Mouse (Mus musculus) limb, embryonic 15.5 days (tissue): ENCODE measurements around the gene Ptprn2. TPM values are rescaled to one million over a fixed set of nuclear protein-coding genes. Genes with fewer than 3 reads are reported as not detected.
A peak's percentile ranks its signal among the peaks of the same experiment; 100 is the strongest.

Source experiments
- ATAC-seq: fragments of 200-750 bp; cut with Nextera tagmentation; 2 replicates; pipeline ENCODE4 v1.8.0; 2017; ENCODE audit warnings: low read depth, moderate TSS enrichment; ENCODE audit not compliant: insufficient number of reproducible peaks, low FRiP score, low TSS enrichment
- H3K27ac ChIP-seq: fragments of 300-500 bp; sonication (generic); 2 replicates; pipeline ENCODE4 v1.5.1; 2015; ENCODE audit warnings: moderate library complexity, mild to moderate bottlenecking, inconsistent platforms
- H3K27me3 ChIP-seq: fragments of 300-500 bp; sonication (generic); 2 replicates; pipeline ENCODE4 v1.6.1; 2015; ENCODE audit warnings: inconsistent platforms
- H3K36me3 ChIP-seq: fragments of 300-500 bp; sonication (generic); 2 replicates; pipeline ENCODE4 v1.6.1; 2015; ENCODE audit warnings: inconsistent platforms
- H3K4me1 ChIP-seq: fragments of 300-500 bp; sonication (generic); 2 replicates; pipeline ENCODE4 v1.6.1; 2015; ENCODE audit warnings: inconsistent platforms
- H3K4me2 ChIP-seq: fragments of 300-500 bp; sonication (generic); 2 replicates; pipeline ENCODE4 v1.6.1; 2015; ENCODE audit warnings: mild to moderate bottlenecking, inconsistent platforms
- H3K4me3 ChIP-seq: fragments of 300-500 bp; sonication (generic); 2 replicates; pipeline ENCODE4 v1.5.1; 2015; ENCODE audit warnings: mild to moderate bottlenecking, inconsistent platforms
- H3K9ac ChIP-seq: fragments of 300-500 bp; sonication (generic); 2 replicates; pipeline ENCODE4 v1.6.1; 2015; ENCODE audit warnings: inconsistent platforms
- H3K9me3 ChIP-seq: fragments of 300-500 bp; sonication (generic); 2 replicates; pipeline ENCODE4 v1.6.1; 2016; ENCODE audit warnings: inconsistent platforms
- WGBS: fragments of 180-500 bp; shearing (Covaris S2); methylation state at CpG from one replicate; pipeline ENCODE4 v1.1.7; 2015; 5-methylcytosine and 5-hydroxymethylcytosine counted together
- polyA plus RNA-seq: library from polyadenylated mRNA; unstranded; fragments of >200 nt; fragmentation: Nextera tagmentation; extraction: Ambion mirVana; gene quantifications from 2 replicates; pipeline ENCODE4 v1.2.1, GENCODE M21; 2015

Ptprn2 gene
- polyA plus RNA-seq, 1 experiment from 2014 or later = 0.15 TPM

DNA sequence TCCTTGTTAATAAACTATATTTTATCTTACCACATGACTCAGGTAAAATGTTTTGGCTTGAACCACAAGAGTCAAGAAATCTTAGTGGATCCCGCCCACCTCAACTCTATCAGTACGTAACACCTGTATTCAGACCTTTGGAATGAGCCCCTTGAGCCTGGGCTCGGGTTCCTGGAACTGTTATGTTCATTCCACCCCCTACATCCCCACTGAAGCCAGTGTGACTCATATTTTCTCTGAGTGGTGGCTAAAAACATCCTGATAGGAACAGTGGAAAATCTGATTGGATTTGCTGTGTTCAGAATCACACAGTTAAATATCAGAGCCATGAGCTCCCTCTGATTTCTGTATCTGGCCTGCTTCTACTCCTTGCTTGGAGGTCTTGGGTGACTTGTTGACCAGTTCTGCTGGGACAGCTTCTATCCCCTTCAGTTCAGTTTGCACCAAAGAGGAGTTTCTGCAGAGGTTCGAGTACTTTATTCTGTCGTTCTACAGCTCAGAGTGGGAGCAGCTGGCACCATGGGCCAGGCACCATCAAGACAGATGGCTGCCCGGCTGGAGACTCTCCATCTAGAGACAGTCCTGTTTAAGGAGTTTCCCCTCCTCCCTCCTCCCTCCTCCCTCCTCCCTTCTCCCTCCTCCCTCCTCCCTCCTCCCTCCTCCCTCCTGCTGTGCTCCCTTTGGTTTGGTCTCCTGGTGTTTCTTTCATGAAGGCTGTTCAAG lies 137.3 kb downstream of the Ptprn2 start:
- H3K4me1 ChIP-seq = no peaks in the 10 kb centered on the region
- WGBS = 52% methylated on average over 6 of the region's 6 CpGs

DNA sequence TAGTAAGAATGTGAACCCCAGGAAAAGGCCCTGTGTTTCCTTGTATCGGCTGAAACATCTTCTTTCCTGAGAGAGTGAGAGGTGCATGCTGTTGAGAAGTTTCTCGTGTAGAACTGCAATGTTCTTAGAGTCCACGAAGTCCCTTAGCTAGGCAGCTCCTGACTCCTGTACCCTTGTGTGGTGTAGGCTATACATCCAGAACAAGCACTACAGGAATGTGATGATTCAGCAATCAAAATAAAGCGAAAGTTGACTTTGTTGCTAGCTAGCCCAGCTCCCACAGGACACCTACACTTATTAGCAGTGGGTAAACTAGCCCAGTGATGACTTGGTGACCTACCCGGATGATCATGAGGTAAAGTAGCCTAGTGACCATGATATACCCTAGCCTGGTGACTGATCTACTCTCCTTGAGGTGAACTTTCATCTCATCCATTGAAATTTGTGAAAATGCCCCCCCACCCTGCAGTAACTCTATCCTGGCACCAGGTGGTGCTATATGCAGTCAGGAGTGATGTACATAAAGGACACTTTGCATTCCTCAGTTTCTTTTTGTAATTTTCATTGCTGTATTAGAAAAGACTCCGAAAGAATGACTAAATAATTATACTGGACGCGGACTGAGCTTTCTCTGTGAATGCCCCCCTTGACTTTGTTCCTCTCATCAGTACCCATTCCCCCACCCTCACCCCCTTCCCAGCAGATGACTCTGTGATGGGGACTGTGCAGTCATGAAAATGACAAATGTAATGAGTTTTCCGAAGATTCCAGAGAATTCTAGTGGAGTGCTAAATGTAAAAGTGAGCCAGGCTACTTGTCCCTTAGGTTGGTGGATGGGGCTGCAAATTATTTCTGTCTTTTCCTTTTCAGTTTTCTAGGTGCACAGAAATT lies 140.1 kb downstream of the Ptprn2 start:
- H3K9me3 ChIP-seq = no peaks in the 10 kb centered on the region
- no peak for ATAC-seq
- H3K36me3 ChIP-seq = no peaks in the 10 kb centered on the region
- no peak overlapping the region for H3K4me2 ChIP-seq
- no peaks in the 10 kb centered on the region for H3K4me1 ChIP-seq
- no peak overlapping the region for H3K9ac ChIP-seq
- no peak overlapping the region for H3K4me3 ChIP-seq
- H3K27ac ChIP-seq = no peak overlapping the region
- 47% methylated on average over 9 of the region's 9 CpGs for WGBS
- peaks cover 6% of the 10 kb centered on the region; the same call in 1 of the 2 replicates for H3K27me3 ChIP-seq

More for the DNA sequence above, 137.3 kb downstream of the Ptprn2 start:
- H3K27ac ChIP-seq = no peak overlapping the region
- no peak overlapping the region for H3K4me3 ChIP-seq
- H3K27me3 ChIP-seq = peaks cover 6% of the 10 kb centered on the region; the same call in 1 of the 2 replicates
- H3K4me2 ChIP-seq = no peak overlapping the region
- H3K9ac ChIP-seq = no peak overlapping the region
- ATAC-seq = no peak
- H3K9me3 ChIP-seq = no peaks in the 10 kb centered on the region
- H3K36me3 ChIP-seq = no peaks in the 10 kb centered on the region

DNA sequence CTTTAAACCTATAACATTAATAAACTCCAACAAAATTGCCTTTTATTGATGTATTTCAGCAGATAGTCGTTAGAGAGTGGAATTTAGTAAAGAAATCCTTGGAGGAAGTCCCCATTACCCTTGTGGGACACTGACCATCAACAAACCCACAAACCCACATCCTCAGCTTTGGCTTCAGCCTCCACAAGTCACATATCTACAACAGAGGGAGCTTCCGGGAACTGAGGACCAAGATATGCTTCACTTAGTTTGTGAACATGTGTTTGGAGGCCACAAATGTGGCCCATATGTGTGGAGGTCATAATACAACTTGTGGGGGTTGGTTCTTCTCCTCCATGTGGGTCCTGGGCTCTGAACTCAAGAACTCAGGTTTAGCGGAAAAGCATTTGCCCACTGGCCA lies 143.5 kb downstream of the Ptprn2 start:
- 79% methylated on average over 3 of the region's 3 CpGs for WGBS
- no peaks in the 10 kb centered on the region for H3K4me1 ChIP-seq
- peaks cover 2% of the 10 kb centered on the region; the same call in 1 of the 2 replicates for H3K27me3 ChIP-seq

DNA sequence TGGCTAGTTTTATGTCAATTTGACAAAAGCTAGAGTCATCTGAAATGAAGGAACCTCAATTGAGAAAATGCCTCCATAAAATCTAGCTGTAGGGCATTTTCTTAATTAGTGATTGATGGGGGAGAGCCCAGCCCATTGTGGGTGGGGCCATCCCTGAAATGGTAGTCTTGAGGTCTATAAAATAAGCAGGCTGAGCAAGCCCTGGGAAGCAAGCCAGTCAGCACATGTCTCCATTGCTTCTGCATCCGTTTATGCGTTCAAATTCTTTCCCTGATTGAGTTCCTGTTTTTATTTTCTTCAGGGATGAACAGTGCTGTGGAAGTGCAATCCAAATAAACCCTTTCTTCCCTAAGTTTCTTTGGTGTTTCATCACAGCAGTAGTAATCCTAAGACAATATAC lies 152.0 kb downstream of the Ptprn2 start:
- Histone ChIP-seq H3K9me3 (no peaks in the 10 kb centered on the region), H3K4me2 (no peak overlapping the region), H3K4me1 (peaks cover 12% of the 10 kb centered on the region), H3K4me3 (no peak overlapping the region), H3K27ac (no peak overlapping the region), H3K27me3 (no peaks in the 10 kb centered on the region), H3K36me3 (no peaks in the 10 kb centered on the region), H3K9ac (no peak overlapping the region)
- no peak for ATAC-seq
- WGBS = 3% methylated on average over 2 of the region's 2 CpGs

More for the DNA sequence above, 143.5 kb downstream of the Ptprn2 start:
- Histone ChIP-seq H3K27ac (no peak overlapping the region), H3K9ac (no peak overlapping the region), H3K4me2 (no peak overlapping the region), H3K4me3 (no peak overlapping the region), H3K9me3 (no peaks in the 10 kb centered on the region), H3K36me3 (no peaks in the 10 kb centered on the region)
- no peak for ATAC-seq

GRCm38 (mm10) chr12:116640871-116641270 lies 155.4 kb downstream of the Ptprn2 start:
- Histone ChIP-seq H3K4me2 (no peak overlapping the region), H3K4me3 (no peak overlapping the region), H3K9ac (no peak overlapping the region), H3K27me3 (no peaks in the 10 kb centered on the region), H3K9me3 (no peaks in the 10 kb centered on the region), H3K36me3 (no peaks in the 10 kb centered on the region), H3K4me1 (peaks cover 12% of the 10 kb centered on the region), H3K27ac (no peak overlapping the region)
- WGBS = 28% methylated on average over 4 of the region's 4 CpGs
- no peak for ATAC-seq

GRCm38 (mm10) chr12:116641339-116642190 lies 156.0 kb downstream of the Ptprn2 start:
- H3K9me3 ChIP-seq = no peaks in the 10 kb centered on the region
- H3K9ac ChIP-seq = no peak overlapping the region
- ATAC-seq = peak; percentile 58; the same call in 1 of the 2 replicates
- peaks cover 12% of the 10 kb centered on the region for H3K4me1 ChIP-seq
- H3K36me3 ChIP-seq = no peaks in the 10 kb centered on the region
- H3K4me2 ChIP-seq = no peak overlapping the region
- no peak overlapping the region for H3K4me3 ChIP-seq
- 21% methylated on average over 14 of the region's 14 CpGs for WGBS
- no peak overlapping the region for H3K27ac ChIP-seq
- H3K27me3 ChIP-seq = no peaks in the 10 kb centered on the region

- Histone ChIP-seq H3K4me2 (no peak overlapping the region), H3K9me3 (no peaks in the 10 kb centered on the region), H3K27ac (no peak overlapping the region), H3K36me3 (no peaks in the 10 kb centered on the region), H3K27me3 (no peaks in the 10 kb centered on the region), H3K4me3 (no peak overlapping the region), H3K9ac (no peak overlapping the region), H3K4me1 (peaks cover 12% of the 10 kb centered on the region)
- 40% methylated on average over 4 of the region's 4 CpGs for WGBS
- no peak for ATAC-seq
Observed at GRCm38 (mm10) chr12:116642191-116642549, 156.7 kb downstream of the Ptprn2 start.

- no peak for ATAC-seq
- no peaks in the 10 kb centered on the region for H3K9me3 ChIP-seq
- H3K4me2 ChIP-seq = no peak overlapping the region
- peaks cover 7% of the 10 kb centered on the region for H3K4me1 ChIP-seq
- H3K27me3 ChIP-seq = no peaks in the 10 kb centered on the region
- H3K4me3 ChIP-seq = no peak overlapping the region
- H3K9ac ChIP-seq = no peak overlapping the region
- no peaks in the 10 kb centered on the region for H3K36me3 ChIP-seq
- no peak overlapping the region for H3K27ac ChIP-seq
Observed at GRCm38 (mm10) chr12:116646771-116647170, 161.3 kb downstream of the Ptprn2 start.

- Histone ChIP-seq H3K4me2 (no peak overlapping the region), H3K9me3 (no peaks in the 10 kb centered on the region), H3K4me3 (no peak overlapping the region), H3K36me3 (no peaks in the 10 kb centered on the region), H3K9ac (no peak overlapping the region), H3K4me1 (no peaks in the 10 kb centered on the region), H3K27ac (no peak overlapping the region), H3K27me3 (no peaks in the 10 kb centered on the region)
- 62% methylated on average over 4 of the region's 4 CpGs for WGBS
- ATAC-seq = no peak
Observed at GRCm38 (mm10) chr12:116648584-116649206, 163.2 kb downstream of the Ptprn2 start.

DNA sequence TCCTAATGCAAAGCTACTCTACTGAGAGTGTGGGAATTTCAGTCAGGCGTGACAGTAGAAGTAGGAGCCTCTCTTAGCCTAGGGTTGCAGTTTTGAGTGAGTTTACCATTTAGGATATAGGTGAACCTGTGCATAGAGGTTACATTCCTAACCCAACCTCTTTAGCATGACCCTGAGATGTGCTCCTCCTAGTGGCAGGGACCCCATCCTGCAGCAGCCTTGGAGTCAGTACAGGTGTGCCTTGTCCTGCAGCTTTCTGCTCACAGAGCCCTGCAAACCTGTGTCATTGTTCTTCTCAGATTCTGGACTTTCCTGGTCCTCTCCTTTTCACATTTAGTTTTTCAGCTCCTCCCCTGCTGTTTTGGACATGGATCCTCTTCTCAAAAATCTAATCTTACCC lies 168.2 kb downstream of the Ptprn2 start:
- WGBS = 69% methylated on average over 1 of the region's 1 CpGs
- no peak overlapping the region for H3K4me2 ChIP-seq
- H3K4me3 ChIP-seq = no peak overlapping the region
- no peaks in the 10 kb centered on the region for H3K9me3 ChIP-seq
- no peaks in the 10 kb centered on the region for H3K27me3 ChIP-seq
- H3K36me3 ChIP-seq = no peaks in the 10 kb centered on the region
- no peaks in the 10 kb centered on the region for H3K4me1 ChIP-seq
- no peak overlapping the region for H3K27ac ChIP-seq
- H3K9ac ChIP-seq = no peak overlapping the region
- ATAC-seq = no peak

DNA sequence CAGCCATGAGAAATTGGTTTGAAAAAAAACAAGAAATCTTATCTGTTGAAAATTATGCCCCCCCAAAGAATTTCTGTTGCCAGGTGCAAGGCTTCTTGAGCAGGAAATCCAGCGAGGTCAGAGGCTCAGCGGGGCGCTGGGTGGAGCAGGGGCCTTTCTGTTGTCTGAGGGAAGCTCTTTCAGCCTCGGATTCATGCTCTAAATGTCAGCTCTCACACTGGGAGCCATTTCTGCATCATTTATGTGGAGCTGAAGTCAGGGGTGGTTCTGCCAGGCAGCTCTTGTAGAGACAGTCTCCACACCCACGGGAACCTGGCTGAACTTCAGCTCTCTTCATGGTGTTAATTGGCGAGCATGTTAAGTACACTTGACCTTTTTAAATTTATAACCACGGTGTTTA lies 174.6 kb downstream of the Ptprn2 start:
- Histone ChIP-seq H3K36me3 (no peaks in the 10 kb centered on the region), H3K27me3 (no peaks in the 10 kb centered on the region), H3K9ac (no peak overlapping the region), H3K9me3 (no peaks in the 10 kb centered on the region), H3K27ac (no peak overlapping the region), H3K4me1 (no peaks in the 10 kb centered on the region), H3K4me3 (no peak overlapping the region), H3K4me2 (no peak overlapping the region)
- WGBS = 17% methylated on average over 7 of the region's 7 CpGs
- no peak for ATAC-seq
